Mouse (Mus musculus) CH12.LX (cell line): ENCODE data around the gene H2afj.

Source experiments
- CTCF ChIP-seq, 2 experiments: IDR thresholded peaks in 1 of 2; conservative IDR thresholded peaks in 1 of 2; 2 replicates each; pipeline ENCODE4 v1.5.1; 2011 to 2012; ENCODE audit warnings: low read depth in 2 of 2, low read length in 2 of 2, improper control_type of control experiment in 1 of 2, inconsistent platforms in 1 of 2, mild to moderate bottlenecking in 1 of 2, moderate library complexity in 1 of 2
- E2F4 ChIP-seq: IDR thresholded peaks from 2 replicates; pipeline ENCODE4 v1.6.1; 2011; ENCODE audit warnings: low read depth, low read length, improper control_type of control experiment; ENCODE audit not compliant: insufficient replicate concordance
- ETS1 ChIP-seq: conservative IDR thresholded peaks from 2 replicates; pipeline ENCODE4 v1.6.1; 2012; ENCODE audit warnings: low read depth, mild to moderate bottlenecking, inconsistent platforms, low read length, improper control_type of control experiment, moderate library complexity
- POLR2A ChIP-seq: IDR thresholded peaks from 2 replicates; pipeline ENCODE4 v1.6.1; 2011; ENCODE audit warnings: low read depth, mild to moderate bottlenecking, improper control_type of control experiment, low read length
- ZC3H11A ChIP-seq: IDR thresholded peaks from 2 replicates; pipeline ENCODE4 v1.6.1; 2012; ENCODE audit warnings: low read depth, mild to moderate bottlenecking, inconsistent platforms, low read length, improper control_type of control experiment

- no peak for TF ChIP-seq E2F4
- TF ChIP-seq CTCF (conservative IDR thresholded peaks at IDR 0.05 in 1 of 2, IDR thresholded peaks at IDR 0.05 in 1 of 2; ENCODE audit: low read depth in 2 of 2, low read length in 2 of 2) = no peak
- no peak for TF ChIP-seq ETS1
- TF ChIP-seq POLR2A = no peak
- no peak for TF ChIP-seq ZC3H11A
Observed at GRCm38 (mm10) chr6:136857873-136858260, 49.8 kb downstream of the H2afj start.
